Mouse (Mus musculus) ES-E14 (cell line): ENCODE results near the gene Dnase1l3. TPM values are rescaled to one million over a fixed set of nuclear protein-coding genes. Genes with fewer than 3 reads are reported as not detected.

ENCODE experiments used
- DNase-seq: peaks from one replicate; pipeline ENCODE4 v3.0.0-alpha.2; 2013; ENCODE audit warnings: low read depth, low spot score
- H3K27ac ChIP-seq: 2 replicates; pipeline ENCODE4 v1.5.1; 2012; ENCODE audit warnings: low read depth, mild to moderate bottlenecking, low read length, moderate library complexity, mixed read lengths; ENCODE audit not compliant: poor library complexity, insufficient read depth, severe bottlenecking
- H3K36me3 ChIP-seq: 2 replicates; pipeline ENCODE4 v1.6.1; 2012; ENCODE audit warnings: mild to moderate bottlenecking, low read length, moderate library complexity, mixed read lengths; ENCODE audit not compliant: control insufficient read depth, poor library complexity, insufficient read depth, severe bottlenecking
- H3K4me1 ChIP-seq, 2 experiments: fragments of 150-350 bp in 1 of 2; sonication (generic) in 1 of 2; 2 replicates each; pipeline ENCODE4 v1.6.1; 2012; ENCODE audit warnings: low read length in 2 of 2, mild to moderate bottlenecking in 1 of 2, mixed read lengths in 1 of 2; ENCODE audit not compliant: control insufficient read depth in 2 of 2, insufficient read depth in 2 of 2, poor library complexity in 1 of 2
- H3K4me3 ChIP-seq, 2 experiments: fragments of 150-350 bp in 1 of 2; sonication (generic) in 1 of 2; 2 replicates each; pipeline ENCODE4 v1.5.1; 2012; ENCODE audit warnings: low read length in 2 of 2, low read depth in 1 of 2, mild to moderate bottlenecking in 1 of 2, mixed read lengths in 1 of 2; ENCODE audit not compliant: insufficient read depth in 1 of 2, poor library complexity in 1 of 2, severe bottlenecking in 1 of 2
- H3K9ac ChIP-seq: 2 replicates; pipeline ENCODE4 v1.6.1; 2012; ENCODE audit warnings: low read depth, mild to moderate bottlenecking, low read length, mixed read lengths; ENCODE audit not compliant: poor library complexity, insufficient read depth, severe bottlenecking
- H3K9me3 ChIP-seq: fragments of 150-350 bp; sonication (generic); 2 replicates; pipeline ENCODE4 v1.6.1; 2012; ENCODE audit warnings: low read depth, mild to moderate bottlenecking, low read length; ENCODE audit not compliant: control insufficient read depth, insufficient read depth
- CHD2 ChIP-seq: IDR thresholded peaks from 2 replicates; pipeline ENCODE4 v1.6.1; 2014; ENCODE audit warnings: mild to moderate bottlenecking, low read depth, low read length, inconsistent platforms
- HCFC1 ChIP-seq: IDR thresholded peaks from 2 replicates; pipeline ENCODE4 v1.6.1; 2012; ENCODE audit warnings: low read length, inconsistent platforms, borderline replicate concordance; ENCODE audit not compliant: insufficient read depth
- MAFK ChIP-seq: IDR thresholded peaks from 2 replicates; pipeline ENCODE4 v1.6.1; 2014; ENCODE audit warnings: mild to moderate bottlenecking, low read depth, low read length, inconsistent platforms; ENCODE audit not compliant: insufficient read depth
- ZC3H11A ChIP-seq: IDR thresholded peaks from 2 replicates; pipeline ENCODE4 v1.6.1; 2012; ENCODE audit warnings: low read depth, mild to moderate bottlenecking, inconsistent platforms, low read length, borderline replicate concordance
- ZNF384 ChIP-seq: IDR thresholded peaks from 2 replicates; pipeline ENCODE4 v1.6.1; 2012; ENCODE audit warnings: low read depth, low read length, inconsistent platforms
- in situ Hi-C, 2 experiments: fragments of 600-800 bp; cut with MboI; formaldehyde crosslinking; loops; one replicate each; pipeline ENCODE4 v1.15.1; 2025; ENCODE audit warnings: low sequenced_read_pairs in 2 of 2, inconsistent platforms in 1 of 2; ENCODE audit not compliant: unreplicated experiment in 2 of 2
- total RNA-seq: library from RNA; depleted of rRNA; stranded (reverse); fragments of 300-350 nt; gene quantifications from 2 replicates; pipeline ENCODE4 v1.2.3, GENCODE M21; 2012

The Dnase1l3 gene
- total RNA-seq, 1 experiment: 0.09 TPM

DNA sequence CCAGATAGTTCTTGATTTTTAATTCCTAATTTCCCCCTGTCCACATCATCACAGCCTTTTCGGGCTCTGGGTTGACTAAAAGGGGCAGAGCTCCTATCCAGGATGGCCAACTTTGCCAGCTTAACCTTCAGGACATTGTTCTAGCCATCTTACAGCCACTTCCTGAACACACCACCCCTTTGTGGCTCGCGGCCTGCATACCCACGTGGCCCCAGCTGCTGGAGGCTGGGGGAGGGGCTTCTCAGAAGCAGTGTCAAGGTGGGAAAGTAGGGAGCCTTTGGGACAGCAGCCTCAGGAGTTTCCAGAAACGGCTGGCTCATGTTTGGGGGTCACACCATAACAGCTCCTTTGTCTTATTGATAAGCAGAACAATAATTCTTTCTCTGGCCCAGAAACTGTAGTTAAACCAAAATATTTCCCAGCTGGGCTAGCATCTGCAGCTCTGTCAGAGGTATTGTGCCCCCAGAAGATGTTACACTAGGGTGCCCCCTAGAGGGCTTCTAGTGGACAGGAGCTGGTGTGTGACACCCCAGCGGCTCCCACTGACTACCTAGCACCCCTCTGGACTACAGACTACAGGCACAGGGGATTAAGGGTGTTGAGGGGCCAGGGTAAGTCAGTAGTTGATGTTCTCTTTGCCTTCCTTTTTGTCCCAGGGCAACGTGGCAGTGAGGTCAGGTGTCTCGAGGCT lies 49.9 kb downstream of the Dnase1l3 start:
- Histone ChIP-seq H3K4me1 (peaks cover 0 to 29% of the 10 kb centered on the region in 2 experiments; a peak in 2 of 4 replicates), H3K4me3 (no peak overlapping the region), H3K27ac (no peak overlapping the region), H3K9me3 (no peaks in the 10 kb centered on the region), H3K36me3 (peaks cover 36% of the 10 kb centered on the region), H3K9ac (0 out of 2 replicates have a peak overlapping the region, but pooled peaks have one; percentile 35)
- TF ChIP-seq ZC3H11A (no peak), CHD2 (no peak), ZNF384 (no peak), HCFC1 (no peak)
- no peak for DNase-seq
- in situ Hi-C loops: no loop called here

DNA sequence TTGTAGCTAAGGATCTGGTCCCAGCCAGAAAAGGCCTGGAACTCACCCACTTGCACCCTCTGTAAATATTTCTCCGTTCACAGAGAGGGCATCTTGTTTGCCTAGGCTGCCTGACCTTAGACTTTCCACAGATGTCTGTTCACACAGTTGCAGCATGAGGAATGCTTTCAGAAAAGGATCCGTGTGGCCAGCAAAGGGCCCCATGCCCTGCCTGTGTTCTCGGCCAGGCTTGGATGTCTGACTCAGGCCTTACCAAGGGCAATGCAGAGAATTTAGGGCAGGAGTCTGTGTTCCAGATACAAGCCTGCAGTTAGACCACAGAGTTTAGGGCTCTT lies 50.6 kb downstream of the Dnase1l3 start:
- in situ Hi-C loops: no loop called here
- TF ChIP-seq ZNF384: no peak
- TF ChIP-seq MAFK: no peak
- TF ChIP-seq ZC3H11A: no peak
- no peak for TF ChIP-seq HCFC1
- TF ChIP-seq CHD2: no peak
- DNase-seq: no peak
- Histone ChIP-seq H3K27ac (no peak overlapping the region), H3K4me3 (no peak overlapping the region), H3K9me3 (no peaks in the 10 kb centered on the region), H3K9ac (no peak overlapping the region), H3K4me1 (peaks cover 0 to 29% of the 10 kb centered on the region in 2 experiments; a peak in 2 of 4 replicates), H3K36me3 (peaks cover 38% of the 10 kb centered on the region)

DNA sequence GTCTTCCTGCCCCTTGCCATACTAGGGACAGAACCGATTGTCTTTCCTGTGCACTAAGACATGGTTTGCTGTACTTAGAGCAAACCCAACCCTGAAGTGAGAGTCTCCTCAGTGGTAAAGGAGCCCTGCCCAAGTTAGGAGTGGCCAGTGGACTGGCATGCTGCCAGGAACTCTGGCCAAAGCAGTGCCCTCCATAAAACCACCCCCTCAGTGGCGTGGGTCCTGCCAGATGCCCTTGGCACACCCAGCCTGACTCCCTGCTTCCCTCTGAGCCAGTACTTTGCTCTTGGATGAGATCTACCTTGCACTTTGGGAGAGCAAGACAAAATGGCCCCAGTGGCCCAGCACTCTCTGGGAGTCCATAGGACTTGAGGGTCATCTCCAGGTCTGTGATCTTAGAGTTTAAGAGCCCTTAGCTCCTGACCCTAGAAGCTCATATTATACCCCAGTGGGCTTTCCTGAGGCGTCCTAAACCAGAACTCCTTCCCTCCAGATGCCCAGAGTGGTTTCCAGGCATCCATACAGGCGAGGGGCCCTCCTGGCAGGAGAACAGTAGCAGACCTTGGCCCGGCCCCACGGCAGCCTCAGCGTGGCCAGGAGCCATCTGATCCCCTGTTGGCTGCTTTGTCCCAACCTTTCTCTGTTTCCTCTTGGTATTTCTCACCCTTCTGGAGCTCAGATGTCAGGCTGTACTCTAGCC lies 51.1 kb downstream of the Dnase1l3 start:
- in situ Hi-C loops: no loop called here
- TF ChIP-seq CHD2: no peak
- no peak for TF ChIP-seq ZNF384
- TF ChIP-seq ZC3H11A: no peak
- TF ChIP-seq HCFC1: no peak
- TF ChIP-seq MAFK: no peak
- peaks cover 0 to 29% of the 10 kb centered on the region in 2 experiments; a peak in 2 of 4 replicates for H3K4me1 ChIP-seq
- DNase-seq: no peak
- H3K27ac ChIP-seq: no peak overlapping the region
- peaks cover 38% of the 10 kb centered on the region for H3K36me3 ChIP-seq
- no peaks in the 10 kb centered on the region for H3K9me3 ChIP-seq
- no peak overlapping the region for H3K4me3 ChIP-seq
- H3K9ac ChIP-seq: no peak overlapping the region

DNA sequence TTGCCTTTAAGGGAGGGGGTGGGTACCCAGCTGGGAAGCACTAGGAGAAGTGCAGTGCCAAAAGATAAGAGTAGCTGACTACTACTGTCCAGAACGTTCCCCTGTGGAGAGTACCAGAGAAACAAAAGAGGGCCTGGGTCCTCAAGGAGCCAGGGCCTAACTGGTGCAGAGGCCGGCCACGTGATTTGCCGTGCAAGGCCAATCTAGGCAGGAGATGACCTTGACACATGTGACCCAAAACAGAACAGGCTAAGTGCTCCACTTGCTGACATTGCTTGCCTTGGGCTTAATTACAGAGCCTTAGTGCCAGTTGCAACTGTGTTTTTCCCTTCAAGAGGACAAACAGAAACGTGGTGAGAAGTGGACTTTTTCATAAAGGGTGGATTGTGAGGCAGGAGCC lies 53.0 kb downstream of the Dnase1l3 start:
- no peak for DNase-seq
- Histone ChIP-seq H3K4me1 (peaks cover 0 to 29% of the 10 kb centered on the region in 2 experiments; a peak in 2 of 4 replicates), H3K9me3 (no peaks in the 10 kb centered on the region), H3K36me3 (peaks cover 39% of the 10 kb centered on the region), H3K9ac (no peak overlapping the region), H3K4me3 (no peak overlapping the region), H3K27ac (peak overlapping the region; percentile 1; the same call in 1 of the 2 replicates)
- in situ Hi-C loops: no loop called here
- TF ChIP-seq ZNF384 (no peak), MAFK (no peak), HCFC1 (no peak), ZC3H11A (no peak), CHD2 (no peak)
